Mouse (Mus musculus): Measurements from ENCODE around the gene B4galt7. TPM values are rescaled to one million over a fixed set of nuclear protein-coding genes. Genes with fewer than 3 reads are reported as not detected.
"Not testable (repeated sequence)": the region's sequence is repeated elsewhere in the genome, so short reads cannot be mapped to it uniquely, and the experiment has no call there.

B4galt7 gene
- polyA plus RNA-seq, 1 experiment from 2014 or later, result 27.7 TPM

GRCm38 (mm10) chr13:55606899-55607623 is 7.4 kb downstream of the B4galt7 start:
- Histone ChIP-seq H3K4me3 (ENCODE audit: low read depth, low read length) (no peak overlapping the region), H3K36me3 (ENCODE audit: control insufficient read depth, insufficient read depth, low read length) (0 out of 2 replicates have a peak, but pooled peaks cover 7% of the 10 kb centered on the region), H3K4me2 (replicated peaks; ENCODE audit: low read depth, low read length) (no peak overlapping the region), H3K27ac (ENCODE audit: low read depth, low read length) (no peak overlapping the region), H3K9ac (ENCODE audit: low read depth, low read length) (no peak overlapping the region), H3K9me3 (ENCODE audit: control insufficient read depth, low read length) (no peaks in the 10 kb centered on the region), H3K4me1 (replicated peaks; ENCODE audit: control insufficient read depth, insufficient read depth, low read length) (no peaks in the 10 kb centered on the region), H3K27me3 (ENCODE audit: control insufficient read depth, insufficient read depth, low read length) (no peaks in the 10 kb centered on the region)
- no peak for ATAC-seq (ENCODE audit: low FRiP score)
- 82% methylated on average over 10 of the region's 10 CpGs for WGBS
- no peak for DNase-seq (ENCODE audit: low spot score)

DNA sequence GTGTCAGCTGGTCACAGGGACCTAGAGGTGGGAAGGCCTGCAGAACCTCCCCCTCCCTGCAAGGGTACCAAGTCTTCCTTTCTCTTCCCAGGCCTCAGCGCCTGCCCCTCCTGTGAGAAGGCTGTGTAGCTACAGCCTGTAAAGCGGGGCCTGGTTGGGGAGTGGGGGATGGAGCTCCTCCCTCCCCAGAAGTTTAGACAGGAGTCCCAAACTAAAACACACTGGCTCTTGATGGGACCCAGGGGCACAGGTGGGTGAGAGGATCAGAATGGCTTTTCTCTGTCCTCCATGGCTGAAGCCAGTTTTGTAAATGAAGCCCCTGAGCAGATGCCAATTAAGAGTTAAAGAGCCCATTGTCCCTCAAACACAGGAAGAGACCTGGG is 7.9 kb downstream of the B4galt7 start:
- H3K27me3 ChIP-seq (ENCODE audit: control insufficient read depth, insufficient read depth, low read length), result no peaks in the 10 kb centered on the region
- H3K4me1 ChIP-seq (replicated peaks; ENCODE audit: control insufficient read depth, insufficient read depth, low read length), result no peaks in the 10 kb centered on the region
- no peak overlapping the region for H3K4me3 ChIP-seq (ENCODE audit: low read depth, low read length)
- WGBS, result 85% methylated on average over 2 of the region's 2 CpGs
- ATAC-seq (ENCODE audit: low FRiP score) (no peak), DNase-seq (ENCODE audit: low spot score) (no peak)
- no peak overlapping the region for H3K27ac ChIP-seq (ENCODE audit: low read depth, low read length)
- 0 out of 2 replicates have a peak, but pooled peaks cover 7% of the 10 kb centered on the region for H3K36me3 ChIP-seq (ENCODE audit: control insufficient read depth, insufficient read depth, low read length)
- no peak overlapping the region for H3K4me2 ChIP-seq (replicated peaks; ENCODE audit: low read depth, low read length)
- no peak overlapping the region for H3K9ac ChIP-seq (ENCODE audit: low read depth, low read length)
- H3K9me3 ChIP-seq (ENCODE audit: control insufficient read depth, low read length), result no peaks in the 10 kb centered on the region

DNA sequence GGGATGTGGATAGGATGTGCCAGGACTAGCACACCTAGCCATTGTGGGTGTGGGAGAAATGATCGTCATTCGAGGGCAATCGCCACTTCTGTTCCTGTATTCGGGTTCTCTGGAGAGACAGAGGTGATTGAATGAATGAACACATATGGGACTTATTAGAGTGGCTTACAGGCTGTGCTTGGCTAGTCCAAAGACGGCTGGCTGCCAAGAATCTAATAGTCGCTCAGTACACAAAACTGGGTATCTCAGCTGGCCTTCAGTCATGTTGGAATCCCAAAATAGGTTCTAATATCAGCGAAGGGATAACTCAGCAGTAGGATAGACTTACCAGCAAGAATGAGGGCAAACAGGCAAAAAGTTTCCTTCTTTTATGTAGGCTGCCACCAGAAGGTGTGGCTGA is 12.3 kb downstream of the B4galt7 start:
- WGBS, result 88% methylated on average over 7 of the region's 7 CpGs
- Histone ChIP-seq H3K9ac (ENCODE audit: low read depth, low read length) (no peak overlapping the region), H3K27me3 (ENCODE audit: control insufficient read depth, insufficient read depth, low read length) (no peaks in the 10 kb centered on the region), H3K4me2 (replicated peaks; ENCODE audit: low read depth, low read length) (no peak overlapping the region), H3K27ac (ENCODE audit: low read depth, low read length) (no peak overlapping the region), H3K4me3 (ENCODE audit: low read depth, low read length) (no peak overlapping the region), H3K36me3 (ENCODE audit: control insufficient read depth, insufficient read depth, low read length) (0 out of 2 replicates have a peak, but pooled peaks cover 4% of the 10 kb centered on the region), H3K9me3 (ENCODE audit: control insufficient read depth, low read length) (no peaks in the 10 kb centered on the region), H3K4me1 (replicated peaks; ENCODE audit: control insufficient read depth, insufficient read depth, low read length) (no peaks in the 10 kb centered on the region)
- ATAC-seq (ENCODE audit: low FRiP score) (no peak), DNase-seq (ENCODE audit: low spot score) (no peak)

- Histone ChIP-seq H3K4me1 (replicated peaks; ENCODE audit: control insufficient read depth, insufficient read depth, low read length) (no peaks in the 10 kb centered on the region), H3K36me3 (ENCODE audit: control insufficient read depth, insufficient read depth, low read length) (0 out of 2 replicates have a peak, but pooled peaks cover 2% of the 10 kb centered on the region), H3K9ac (ENCODE audit: low read depth, low read length) (no peak overlapping the region), H3K4me3 (ENCODE audit: low read depth, low read length) (no peak overlapping the region), H3K27ac (ENCODE audit: low read depth, low read length) (no peak overlapping the region), H3K27me3 (ENCODE audit: control insufficient read depth, insufficient read depth, low read length) (no peaks in the 10 kb centered on the region), H3K4me2 (replicated peaks; ENCODE audit: low read depth, low read length) (no peak overlapping the region), H3K9me3 (ENCODE audit: control insufficient read depth, low read length) (no peaks in the 10 kb centered on the region)
- WGBS, result 60% methylated on average over 5 of the region's 5 CpGs
- no peak for ATAC-seq (ENCODE audit: low FRiP score)
- no peak for DNase-seq (ENCODE audit: low spot score)
Measured at GRCm38 (mm10) chr13:55613471-55613870, 13.8 kb downstream of the B4galt7 start.

DNA sequence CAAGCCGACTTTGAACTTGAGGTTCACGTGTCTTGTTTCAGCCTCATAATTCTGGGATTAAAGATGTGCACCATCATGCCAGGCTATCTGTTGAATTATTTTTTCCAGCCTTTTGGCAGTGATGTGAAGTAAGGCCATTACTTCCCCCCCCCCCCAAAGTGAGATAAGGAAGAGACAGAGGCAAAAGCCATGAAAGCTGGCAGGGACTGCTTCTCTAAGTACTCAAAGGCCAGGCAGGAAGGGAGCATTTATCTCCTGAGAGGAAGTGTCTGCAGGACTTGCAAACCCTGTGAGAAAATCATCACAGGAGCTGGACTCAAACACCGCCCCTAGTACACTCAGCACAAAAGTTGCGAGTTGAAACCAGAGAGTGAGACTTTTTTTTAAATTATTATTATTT is 19.6 kb downstream of the B4galt7 start:
- H3K27me3 ChIP-seq (ENCODE audit: control insufficient read depth, insufficient read depth, low read length), result no peaks in the 10 kb centered on the region
- WGBS, result 97% methylated on average over 4 of the region's 4 CpGs
- H3K36me3 ChIP-seq (ENCODE audit: control insufficient read depth, insufficient read depth, low read length), result no peaks in the 10 kb centered on the region
- ATAC-seq (ENCODE audit: low FRiP score) (no peak), DNase-seq (ENCODE audit: low spot score) (no peak)
- H3K4me3 ChIP-seq (ENCODE audit: low read depth, low read length), result no peak overlapping the region
- no peaks in the 10 kb centered on the region for H3K9me3 ChIP-seq (ENCODE audit: control insufficient read depth, low read length)
- no peaks in the 10 kb centered on the region; the same call in 1 of the 2 replicates for H3K4me1 ChIP-seq (replicated peaks; ENCODE audit: control insufficient read depth, insufficient read depth, low read length)
- no peak overlapping the region for H3K4me2 ChIP-seq (replicated peaks; ENCODE audit: low read depth, low read length)
- H3K27ac ChIP-seq (ENCODE audit: low read depth, low read length), result no peak overlapping the region
- H3K9ac ChIP-seq (ENCODE audit: low read depth, low read length), result no peak overlapping the region

DNA sequence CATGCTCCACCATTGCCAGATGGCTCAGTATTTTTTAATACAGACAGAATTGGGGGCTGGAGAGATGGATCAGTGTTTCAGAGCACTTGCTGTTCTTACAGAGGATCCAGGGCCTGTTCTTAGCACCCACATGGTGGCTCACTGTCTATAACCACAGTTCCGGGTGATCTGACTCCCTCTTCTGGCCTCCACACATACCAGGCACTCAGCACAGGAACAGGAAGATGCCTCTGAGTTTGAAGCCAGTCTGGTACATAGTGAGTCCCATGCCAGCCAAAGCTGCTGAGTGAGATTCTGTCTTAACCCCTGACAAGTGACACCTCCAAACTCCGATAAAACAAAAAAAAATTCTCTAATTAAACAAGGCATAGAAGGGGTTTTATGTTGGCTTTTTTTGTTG is 20.6 kb downstream of the B4galt7 start:
- Histone ChIP-seq H3K9me3 (ENCODE audit: control insufficient read depth, low read length) (no peaks in the 10 kb centered on the region), H3K4me2 (replicated peaks; ENCODE audit: low read depth, low read length) (no peak overlapping the region), H3K4me3 (ENCODE audit: low read depth, low read length) (no peak overlapping the region), H3K27ac (ENCODE audit: low read depth, low read length) (no peak overlapping the region), H3K36me3 (ENCODE audit: control insufficient read depth, insufficient read depth, low read length) (no peaks in the 10 kb centered on the region), H3K27me3 (ENCODE audit: control insufficient read depth, insufficient read depth, low read length) (no peaks in the 10 kb centered on the region), H3K9ac (ENCODE audit: low read depth, low read length) (no peak overlapping the region), H3K4me1 (replicated peaks; ENCODE audit: control insufficient read depth, insufficient read depth, low read length) (no peaks in the 10 kb centered on the region; the same call in 1 of the 2 replicates)
- ATAC-seq (ENCODE audit: low FRiP score) (no peak), DNase-seq (ENCODE audit: low spot score) (no peak)
- WGBS, result 79% methylated on average over 2 of the region's 2 CpGs

GRCm38 (mm10) chr13:55622156-55622648 is 22.5 kb downstream of the B4galt7 start:
- not testable (repeated sequence) for DNase-seq (ENCODE audit: low spot score); H3K27me3 ChIP-seq (ENCODE audit: control insufficient read depth, insufficient read depth, low read length); H3K9me3 ChIP-seq (ENCODE audit: control insufficient read depth, low read length); H3K36me3 ChIP-seq (ENCODE audit: control insufficient read depth, insufficient read depth, low read length); ATAC-seq (ENCODE audit: low FRiP score); H3K4me1 ChIP-seq (replicated peaks; ENCODE audit: control insufficient read depth, insufficient read depth, low read length)
- H3K27ac ChIP-seq (ENCODE audit: low read depth, low read length), result peak overlapping the region; percentile 78; the same call in 1 of the 2 replicates
- WGBS, result 29% methylated on average over 20 of the region's 20 CpGs
- H3K4me3 ChIP-seq (ENCODE audit: low read depth, low read length), result peak overlapping the region; percentile 82
- peak overlapping the region; percentile 76 for H3K4me2 ChIP-seq (replicated peaks; ENCODE audit: low read depth, low read length)
- peak overlapping the region; percentile 87 for H3K9ac ChIP-seq (ENCODE audit: low read depth, low read length)

DNA sequence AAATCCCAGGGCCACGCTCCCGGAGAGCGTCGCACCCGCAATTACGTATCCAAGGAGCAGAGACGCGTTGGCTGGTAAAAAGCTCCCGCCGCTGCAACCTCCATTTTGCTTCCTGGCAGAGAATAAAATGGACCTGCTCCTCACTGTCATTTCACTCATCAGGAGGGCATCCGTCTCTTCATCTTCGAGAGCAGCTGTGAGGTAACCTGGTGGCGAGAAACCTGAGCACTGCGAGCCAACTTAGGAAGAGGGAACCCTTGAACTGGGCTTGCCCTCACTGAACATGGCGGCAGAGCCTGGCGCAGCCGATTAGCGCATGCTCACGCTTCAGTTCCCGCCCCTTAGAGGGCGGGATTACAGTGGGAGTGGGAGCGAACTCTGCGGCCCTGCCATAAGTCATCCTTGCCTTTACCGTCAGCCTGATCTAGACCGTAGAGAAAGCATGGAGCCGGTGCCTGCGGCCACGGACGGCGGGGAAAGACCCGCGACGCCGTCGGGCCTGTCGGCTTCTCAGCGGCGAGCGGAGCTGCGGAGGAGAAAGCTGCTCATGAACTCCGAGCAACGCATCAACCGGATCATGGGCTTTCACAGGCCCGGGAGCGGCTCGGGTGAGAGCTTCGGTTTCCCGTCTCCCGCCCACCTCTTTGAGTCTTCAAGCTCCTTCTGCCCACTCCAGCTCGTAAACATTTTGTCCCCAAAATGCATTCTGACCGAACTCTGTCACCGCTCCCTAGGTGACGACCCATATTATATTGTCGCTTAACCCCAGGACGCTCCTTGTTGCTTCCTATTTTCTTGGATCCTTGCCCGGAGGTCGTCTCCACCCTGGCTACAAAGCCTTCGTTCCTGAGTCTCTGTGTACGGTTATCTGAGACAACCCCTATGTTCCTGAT is 23.2 kb downstream of the B4galt7 start, which contains the start of gene Caml:
Caml (plus strand) TSS at position 357 of the 893 bp plus-strand sequence.
- ATAC-seq (ENCODE audit: low FRiP score), result peak; percentile 98

More for the DNA sequence above, 23.2 kb downstream of the B4galt7 start, which contains the start of gene Caml:
- H3K4me2 ChIP-seq (replicated peaks; ENCODE audit: low read depth, low read length), result peak within 1 kb of the TSS; percentile 76
- H3K4me1 ChIP-seq (replicated peaks; ENCODE audit: control insufficient read depth, insufficient read depth, low read length), result no peaks in the 10 kb centered on the region; the same call in 1 of the 2 replicates
- H3K9ac ChIP-seq (ENCODE audit: low read depth, low read length), result peak within 1 kb of the TSS; percentile 87
- no peaks in the 10 kb centered on the region for H3K36me3 ChIP-seq (ENCODE audit: control insufficient read depth, insufficient read depth, low read length)
- H3K4me3 ChIP-seq (ENCODE audit: low read depth, low read length), result peak within 1 kb of the TSS; percentile 82
- no peaks in the 10 kb centered on the region for H3K9me3 ChIP-seq (ENCODE audit: control insufficient read depth, low read length)
- peak within 1 kb of the TSS; percentile 78 for H3K27ac ChIP-seq (ENCODE audit: low read depth, low read length)
- peak; percentile 95 for DNase-seq (ENCODE audit: low spot score)
- under 1% methylated on average over 59 of the region's 59 CpGs for WGBS
- no peaks in the 10 kb centered on the region for H3K27me3 ChIP-seq (ENCODE audit: control insufficient read depth, insufficient read depth, low read length)
